Mouse (Mus musculus): ENCODE data around the gene 2900092C05Rik.

2900092C05Rik gene

DNA sequence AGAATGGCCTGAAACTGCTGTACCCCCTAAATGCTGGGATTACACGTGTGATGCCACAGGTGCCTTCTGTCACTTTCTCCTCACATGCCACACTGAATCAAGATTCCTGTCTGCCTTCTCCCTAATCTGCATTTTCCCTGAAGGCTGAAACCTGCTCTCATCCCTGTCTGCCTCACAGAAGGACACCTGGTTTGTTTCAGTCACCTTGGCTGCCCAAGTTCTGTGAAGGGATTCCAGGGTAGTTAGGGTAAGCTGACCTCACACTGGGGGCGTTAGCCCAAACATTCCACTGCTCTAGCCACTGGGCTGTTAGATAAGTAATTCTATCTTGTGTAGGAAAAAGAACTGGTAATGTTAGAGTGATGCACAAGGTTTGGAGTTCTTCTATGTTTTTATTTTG lies at the start of gene 2900092C05Rik:
TSS of gene 2900092C05Rik (plus strand) at position 301 of the 400 bp plus-strand sequence.
- DNase-seq, result no peak

GRCm38 (mm10) chr7:12478158-12479008 lies 33.9 kb upstream of the 2900092C05Rik start, which contains the start of gene Zfp606:
TSS of gene Zfp606 (plus strand) at chr7:12478293.
- DNase-seq, result peak; percentile 91 to 94

DNA sequence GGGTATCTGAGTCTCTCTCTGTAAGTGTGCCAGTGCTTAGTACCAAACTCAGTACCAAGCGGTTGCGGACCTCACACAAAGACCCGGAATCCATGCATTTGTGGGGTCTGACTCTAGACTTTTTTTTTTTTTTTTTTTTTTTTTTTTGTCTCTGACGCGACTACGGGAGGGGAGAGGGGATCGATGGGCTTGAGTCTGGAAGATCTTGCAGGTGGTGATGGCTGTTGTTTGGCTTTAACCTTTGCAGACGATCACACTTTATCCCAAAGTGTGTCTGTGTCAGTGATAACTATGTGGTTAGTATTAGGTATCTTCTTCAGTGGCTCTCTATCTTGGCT lies 33.3 kb upstream of the 2900092C05Rik start:
- no peak for DNase-seq

- no peak for DNase-seq
These were observed 32.8 kb upstream of the 2900092C05Rik start for GRCm38 (mm10) chr7:12479525-12479924.

DNA sequence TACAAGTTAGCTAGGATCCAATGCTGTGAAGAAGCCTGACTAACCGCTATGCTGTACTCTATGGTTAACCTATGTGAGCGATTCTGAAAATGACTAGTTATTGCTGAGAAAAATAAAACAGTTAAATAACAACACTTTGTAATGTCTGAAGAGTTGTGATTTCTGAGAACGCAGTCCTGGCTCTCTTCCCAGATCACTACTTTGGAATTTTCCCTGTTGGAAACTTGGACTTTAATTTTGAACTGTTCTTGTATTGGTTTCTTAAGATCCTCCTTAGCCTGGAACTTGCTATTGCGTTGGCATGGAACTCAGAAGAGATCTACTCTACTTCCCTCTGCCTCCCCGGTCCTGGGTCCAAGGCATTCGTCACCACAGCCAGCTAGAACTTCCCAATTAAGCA lies 28.5 kb upstream of the 2900092C05Rik start:
- peak in 1 of 2 experiments; percentile 19 for DNase-seq

- no peak for DNase-seq
These were observed 26.4 kb upstream of the 2900092C05Rik start for GRCm38 (mm10) chr7:12485956-12486355.

- DNase-seq, result no peak
These were observed 25.6 kb upstream of the 2900092C05Rik start for GRCm38 (mm10) chr7:12486691-12487090.

DNA sequence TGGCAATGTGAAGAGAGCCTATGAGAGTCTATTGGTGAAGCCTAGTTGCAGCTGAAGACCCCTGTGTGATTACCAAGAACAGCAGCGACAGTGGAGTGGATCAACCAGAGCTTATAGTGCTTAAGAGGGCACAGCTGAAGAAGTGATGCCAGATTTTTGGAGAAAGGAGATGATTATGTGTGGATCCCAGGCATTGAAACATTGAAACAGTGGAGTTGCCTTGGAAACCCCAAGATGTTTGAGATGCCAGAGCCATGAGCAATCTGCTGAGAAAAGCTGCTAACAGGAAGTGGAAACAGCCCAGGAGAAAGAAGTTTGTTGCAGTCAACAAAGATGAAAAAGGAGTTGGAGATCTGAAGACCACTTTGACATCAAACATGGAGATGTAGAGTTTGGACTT lies 1.4 kb upstream of the 2900092C05Rik start:
- no peak for DNase-seq

Measured in kidney, postnatal 36 days (tissue).